Mouse (Mus musculus) forebrain, embryonic 12.5 days (tissue): ENCODE measurements at regions not wholly inside any gene's neighbourhood (a gene's known extent, or its start where the extent isn't known, plus 50 kb on each side); places are given as distances from the start of the nearest gene placed in this dataset.

Source experiments
- ATAC-seq: fragments of 200-750 bp; cut with Nextera tagmentation; 2 replicates; pipeline ENCODE4 v1.8.0; 2017; ENCODE audit warnings: moderate TSS enrichment; ENCODE audit not compliant: low FRiP score
- H3K27ac ChIP-seq: fragments of 300-500 bp; sonication (generic); 2 replicates; pipeline ENCODE4 v1.5.1; 2016; ENCODE audit warnings: mild to moderate bottlenecking
- H3K27me3 ChIP-seq: fragments of 300-500 bp; sonication (generic); 2 replicates; pipeline ENCODE4 v1.6.1; 2016; ENCODE audit warnings: mild to moderate bottlenecking
- H3K36me3 ChIP-seq: fragments of 300-500 bp; sonication (generic); replicated peaks from 2 replicates; pipeline ENCODE4 v1.6.1; 2016; ENCODE audit warnings: mild to moderate bottlenecking
- H3K4me1 ChIP-seq: fragments of 300-500 bp; sonication (generic); 2 replicates; pipeline ENCODE4 v1.6.1; 2016
- H3K4me2 ChIP-seq: fragments of 300-500 bp; sonication (generic); 2 replicates; pipeline ENCODE4 v1.6.1; 2016; ENCODE audit warnings: mild to moderate bottlenecking, moderate library complexity
- H3K4me3 ChIP-seq: fragments of 300-500 bp; sonication (generic); replicated peaks from 2 replicates; pipeline ENCODE4 v1.5.1; 2016; ENCODE audit warnings: mild to moderate bottlenecking
- H3K9ac ChIP-seq: fragments of 300-500 bp; sonication (generic); 2 replicates; pipeline ENCODE4 v1.6.1; 2016; ENCODE audit warnings: mild to moderate bottlenecking
- H3K9me3 ChIP-seq: fragments of 300-500 bp; sonication (generic); 2 replicates; pipeline ENCODE4 v1.6.1; 2016
- WGBS: fragments of 180-500 bp; shearing (Covaris S2); methylation state at CpG from one replicate; pipeline ENCODE4 v1.1.7; 2016; 5-methylcytosine and 5-hydroxymethylcytosine counted together

DNA sequence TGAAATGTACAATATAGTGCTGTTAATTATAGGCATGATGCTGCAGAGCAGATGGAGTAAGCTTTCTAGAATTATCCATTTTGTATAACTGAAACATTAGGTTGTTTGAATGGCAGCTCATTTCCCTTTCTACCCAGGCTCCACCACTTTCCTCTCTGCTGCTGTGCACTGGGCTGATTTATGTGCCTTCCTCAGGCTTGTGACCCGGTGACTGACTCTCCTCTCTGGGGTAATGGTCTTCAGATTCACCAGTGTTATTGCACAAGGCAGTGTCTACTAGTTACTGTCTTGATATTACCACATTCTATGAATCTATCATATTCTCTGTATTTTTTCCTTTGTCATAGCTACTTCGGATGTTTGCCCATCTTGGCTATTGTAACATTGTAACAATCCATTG, 109.4 kb upstream of the Tpk1 start:
- no peak for ATAC-seq
- H3K4me1 ChIP-seq, result peaks cover 10% of the 10 kb centered on the region
- H3K27ac ChIP-seq, result no peak overlapping the region
- no peaks in the 10 kb centered on the region for H3K36me3 ChIP-seq
- 91% methylated on average over 2 of the region's 2 CpGs for WGBS
- H3K9ac ChIP-seq, result no peak overlapping the region
- H3K9me3 ChIP-seq, result no peaks in the 10 kb centered on the region
- no peak overlapping the region for H3K4me2 ChIP-seq
- H3K4me3 ChIP-seq, result no peak overlapping the region
- H3K27me3 ChIP-seq, result no peaks in the 10 kb centered on the region

DNA sequence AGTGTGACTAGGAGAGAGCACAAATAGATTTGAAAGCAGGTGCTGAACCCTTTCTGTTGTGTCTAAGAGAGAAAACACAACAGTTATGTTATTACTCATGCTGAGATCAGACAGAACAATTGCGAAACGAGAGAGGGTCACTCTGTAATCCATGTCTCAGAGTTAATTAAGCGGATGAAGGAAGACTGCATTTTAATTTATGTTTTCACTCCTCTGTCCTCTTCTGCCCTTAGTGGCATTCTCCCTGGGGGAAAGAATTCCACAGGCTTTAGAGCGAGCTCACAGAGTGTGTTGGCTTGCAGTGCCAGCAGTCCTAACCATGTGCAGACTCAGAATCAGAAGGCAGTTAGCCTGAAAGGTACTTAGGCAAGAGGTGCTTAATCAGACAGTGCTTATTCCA, 108.4 kb upstream of the Tpk1 start:
- H3K4me2 ChIP-seq, result no peak overlapping the region
- no peaks in the 10 kb centered on the region for H3K36me3 ChIP-seq
- H3K9ac ChIP-seq, result no peak overlapping the region
- H3K4me3 ChIP-seq, result no peak overlapping the region
- peak; percentile 49; the same call in 1 of the 2 replicates for ATAC-seq
- no peaks in the 10 kb centered on the region for H3K27me3 ChIP-seq
- H3K4me1 ChIP-seq, result peaks cover 10% of the 10 kb centered on the region
- H3K9me3 ChIP-seq, result no peaks in the 10 kb centered on the region
- no peak overlapping the region for H3K27ac ChIP-seq
- 13% methylated on average over 4 of the region's 4 CpGs for WGBS

- no peaks in the 10 kb centered on the region for H3K9me3 ChIP-seq
- peak; percentile 46; the same call in 1 of the 2 replicates for ATAC-seq
- H3K4me3 ChIP-seq, result no peak overlapping the region
- no peak overlapping the region for H3K4me2 ChIP-seq
- WGBS, result 23% methylated on average over 3 of the region's 3 CpGs
- H3K36me3 ChIP-seq, result no peaks in the 10 kb centered on the region
- H3K4me1 ChIP-seq, result peaks cover 10% of the 10 kb centered on the region
- no peak overlapping the region for H3K9ac ChIP-seq
- H3K27ac ChIP-seq, result no peak overlapping the region
- H3K27me3 ChIP-seq, result no peaks in the 10 kb centered on the region
Measured at GRCm38 (mm10) chr6:43773561-43773960, 107.5 kb upstream of the Tpk1 start.

DNA sequence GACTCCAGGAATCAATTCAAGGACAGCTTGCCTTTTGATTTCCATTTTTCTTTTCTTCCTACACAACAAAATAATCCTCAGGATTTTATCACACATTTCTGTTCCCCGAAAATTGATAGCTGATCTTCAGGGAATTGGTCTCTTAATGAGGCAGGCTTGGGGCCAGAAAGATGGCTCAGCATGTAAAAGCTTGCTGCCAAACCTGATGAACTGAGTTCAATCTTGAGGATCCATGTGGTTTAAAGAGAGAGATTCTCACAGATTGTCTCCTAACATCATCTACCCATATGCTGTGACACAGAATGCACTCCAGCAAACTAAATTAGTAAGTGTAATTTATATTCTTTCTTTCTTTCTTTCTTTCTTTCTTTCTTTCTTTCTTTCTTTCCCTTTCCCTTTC, 99.9 kb upstream of the Tpk1 start:
- H3K4me2 ChIP-seq, result no peak overlapping the region
- no peak overlapping the region for H3K27ac ChIP-seq
- H3K9ac ChIP-seq, result no peak overlapping the region
- WGBS, result 80% methylated on average over 1 of the region's 1 CpGs
- H3K4me3 ChIP-seq, result no peak overlapping the region
- H3K4me1 ChIP-seq, result no peaks in the 10 kb centered on the region
- no peaks in the 10 kb centered on the region for H3K9me3 ChIP-seq
- ATAC-seq, result no peak
- H3K36me3 ChIP-seq, result no peaks in the 10 kb centered on the region
- no peaks in the 10 kb centered on the region for H3K27me3 ChIP-seq
